Mouse (Mus musculus) liver, embryonic 16.5 days (tissue): Measurements from ENCODE around the gene Hist1h1e. TPM values are rescaled to one million over a fixed set of nuclear protein-coding genes. Genes with fewer than 3 reads are reported as not detected.
A peak's percentile ranks its signal among the peaks of the same experiment; 100 is the strongest.
"Not testable (repeated sequence)": the region's sequence is repeated elsewhere in the genome, so short reads cannot be mapped to it uniquely, and the experiment has no call there.

Experiments
- ATAC-seq: fragments of 200-750 bp; cut with Nextera tagmentation; 2 replicates; pipeline ENCODE4 v1.8.0; 2017; ENCODE audit warnings: low read depth, mild to moderate bottlenecking, moderate number of reproducible peaks, moderate library complexity
- H3K27ac ChIP-seq: fragments of 300-500 bp; sonication (generic); 2 replicates; pipeline ENCODE4 v1.5.1; 2014; ENCODE audit warnings: mild to moderate bottlenecking, low read length
- H3K27me3 ChIP-seq: fragments of 300-500 bp; sonication (generic); 2 replicates; pipeline ENCODE4 v1.6.1; 2014; ENCODE audit warnings: low read depth, low read length, mixed read lengths; ENCODE audit not compliant: control insufficient read depth, insufficient read depth
- H3K36me3 ChIP-seq: fragments of 300-500 bp; sonication (generic); 2 replicates; pipeline ENCODE4 v1.6.1; 2014; ENCODE audit warnings: mild to moderate bottlenecking; ENCODE audit not compliant: control insufficient read depth, insufficient read depth
- H3K4me1 ChIP-seq: fragments of 300-500 bp; sonication (generic); 2 replicates; pipeline ENCODE4 v1.6.1; 2014; ENCODE audit warnings: low read depth, low read length, mixed read lengths; ENCODE audit not compliant: control insufficient read depth
- H3K4me2 ChIP-seq: fragments of 300-500 bp; sonication (generic); 2 replicates; pipeline ENCODE4 v1.6.1; 2014; ENCODE audit warnings: low read depth, low read length, mixed read lengths
- H3K4me3 ChIP-seq: fragments of 300-500 bp; sonication (generic); 2 replicates; pipeline ENCODE4 v1.5.1; 2014; ENCODE audit warnings: low read depth, mild to moderate bottlenecking, low read length
- H3K9ac ChIP-seq: fragments of 300-500 bp; sonication (generic); 2 replicates; pipeline ENCODE4 v1.6.1; 2014; ENCODE audit warnings: low read depth, low read length
- H3K9me3 ChIP-seq: fragments of 300-500 bp; sonication (generic); replicated peaks from 2 replicates; pipeline ENCODE4 v1.6.1; 2016; ENCODE audit warnings: low read length; ENCODE audit not compliant: control insufficient read depth
- WGBS: fragments of 180-500 bp; shearing (Covaris S2); extraction: QIAGEN DNeasy Blood & Tissue Kit; methylation state at CpG from one replicate; pipeline ENCODE4 v1.1.7; 2014; ENCODE audit not compliant: insufficient replicate concordance; 5-methylcytosine and 5-hydroxymethylcytosine counted together
- polyA plus RNA-seq: library from polyadenylated mRNA; unstranded; fragments of >200 nt; fragmentation: Nextera tagmentation; extraction: Ambion mirVana; gene quantifications from 2 replicates; pipeline ENCODE4 v1.2.1, GENCODE M21; 2015

Hist1h1e gene
- polyA plus RNA-seq, 1 experiment from 2014 or later = 23.6 TPM

- H3K4me3 ChIP-seq = peak overlapping the region; percentile 64
- H3K9me3 ChIP-seq, ATAC-seq, H3K36me3 ChIP-seq, H3K27me3 ChIP-seq: not testable (repeated sequence)
- H3K4me2 ChIP-seq = peak overlapping the region; percentile 70
- peak overlapping the region; percentile 77 for H3K9ac ChIP-seq
- peaks cover 15% of the 10 kb centered on the region for H3K4me1 ChIP-seq
- WGBS = under 1% methylated on average over 14 of the region's 40 CpGs
- H3K27ac ChIP-seq = peak overlapping the region; percentile 90
These were observed 46.5 kb downstream of the Hist1h1e start for GRCm38 (mm10) chr13:23575864-23576313.

GRCm38 (mm10) chr13:23575271-23575851, 47.0 kb downstream of the Hist1h1e start, which contains the start of gene Hist1h3d:
Gene Hist1h3d (plus strand): TSS chr13:23575763.
- Histone ChIP-seq H3K27ac (peak within 1 kb of the TSS; percentile 96), H3K4me3 (peak within 1 kb of the TSS; percentile 64), H3K9me3 (no peaks in the 10 kb centered on the region), H3K36me3 (no peaks in the 10 kb centered on the region), H3K4me1 (peaks cover 12% of the 10 kb centered on the region), H3K27me3 (no peaks in the 10 kb centered on the region), H3K9ac (peak within 1 kb of the TSS; percentile 77), H3K4me2 (peak within 1 kb of the TSS; percentile 70)
- WGBS = under 1% methylated on average over 18 of the region's 18 CpGs
- peak; percentile 40 for ATAC-seq

GRCm38 (mm10) chr13:23574546-23575170, 47.7 kb downstream of the Hist1h1e start:
- WGBS = 0% methylated on average over 5 of the region's 39 CpGs
- Histone ChIP-seq H3K4me2 (peak overlapping the region; percentile 60), H3K9ac (peak overlapping the region; percentile 67), H3K4me1 (peaks cover 17% of the 10 kb centered on the region), H3K4me3 (peak overlapping the region; percentile 55), H3K27ac (peak overlapping the region; percentile 98)
- not testable (repeated sequence) for ATAC-seq, H3K36me3 ChIP-seq, H3K9me3 ChIP-seq, H3K27me3 ChIP-seq

GRCm38 (mm10) chr13:23573898-23574524, 48.3 kb downstream of the Hist1h1e start, which contains the start of the genes Hist1h2bf and Hist1h2ad:
Gene Hist1h2bf (minus strand): TSS chr13:23574196.
Gene Hist1h2ad (plus strand): TSS chr13:23574381.
- H3K9ac ChIP-seq = peak within 1 kb of the TSS; percentile 77
- not testable (repeated sequence) for H3K36me3 ChIP-seq, H3K9me3 ChIP-seq, H3K27me3 ChIP-seq
- H3K4me2 ChIP-seq = peak within 1 kb of the TSS; percentile 79
- peak within 1 kb of the TSS; percentile 98 for H3K27ac ChIP-seq
- H3K4me3 ChIP-seq = peak within 1 kb of the TSS; percentile 63
- peaks cover 18% of the 10 kb centered on the region for H3K4me1 ChIP-seq
- under 1% methylated on average over 34 of the region's 42 CpGs for WGBS
- peak; percentile 77 for ATAC-seq

GRCm38 (mm10) chr13:23573034-23573897, 49.1 kb downstream of the Hist1h1e start:
- H3K27me3 ChIP-seq, ATAC-seq, H3K36me3 ChIP-seq, H3K9me3 ChIP-seq: not testable (repeated sequence)
- Histone ChIP-seq H3K27ac (peak overlapping the region; percentile 98), H3K9ac (peak overlapping the region; percentile 73), H3K4me1 (peaks cover 17% of the 10 kb centered on the region), H3K4me2 (peak overlapping the region; percentile 79), H3K4me3 (peak overlapping the region; percentile 63)
- 4% methylated on average over 17 of the region's 20 CpGs for WGBS

GRCm38 (mm10) chr13:23572218-23573033, 49.9 kb downstream of the Hist1h1e start:
- peak overlapping the region; percentile 73 for H3K9ac ChIP-seq
- peak overlapping the region; percentile 79 for H3K4me2 ChIP-seq
- peaks cover 16% of the 10 kb centered on the region for H3K4me1 ChIP-seq
- peak overlapping the region; percentile 98 for H3K27ac ChIP-seq
- no peaks in the 10 kb centered on the region for H3K9me3 ChIP-seq
- no peaks in the 10 kb centered on the region for H3K27me3 ChIP-seq
- peak overlapping the region; percentile 63 for H3K4me3 ChIP-seq
- ATAC-seq = no peak
- no peaks in the 10 kb centered on the region for H3K36me3 ChIP-seq
- 20% methylated on average over 2 of the region's 2 CpGs for WGBS

- not testable (repeated sequence) for H3K4me1 ChIP-seq, H3K9me3 ChIP-seq, H3K36me3 ChIP-seq, H3K27me3 ChIP-seq
- peak overlapping the region; percentile 79 for H3K4me2 ChIP-seq
- 0% methylated on average over 9 of the region's 34 CpGs for WGBS
- H3K4me3 ChIP-seq = peak overlapping the region; percentile 63
- H3K9ac ChIP-seq = peak overlapping the region; percentile 73
- peak overlapping the region; percentile 98 for H3K27ac ChIP-seq
- peak; percentile 0; the same call in 1 of the 2 replicates for ATAC-seq
These were observed 50.7 kb downstream of the Hist1h1e start for GRCm38 (mm10) chr13:23571504-23572217.
